Mouse (Mus musculus) myocyte (in vitro differentiated cells): ENCODE results near the gene Fam78a.

ENCODE experiments used
- CEBPB ChIP-seq: IDR thresholded peaks from 2 replicates; pipeline ENCODE4 v1.6.1; 2011; ENCODE audit warnings: mild to moderate bottlenecking, moderate library complexity; ENCODE audit not compliant: poor library complexity, insufficient read depth, severe bottlenecking
- E2F4 ChIP-seq: IDR thresholded peaks from one replicate; pipeline ENCODE4 v1.6.1; 2011; ENCODE audit warnings: mild to moderate bottlenecking, control low read depth, moderate library complexity; ENCODE audit not compliant: insufficient read depth
- MAX ChIP-seq: IDR thresholded peaks from one replicate; pipeline ENCODE4 v1.6.1; 2011; ENCODE audit warnings: low read depth, mild to moderate bottlenecking, control low read depth
- MYOD1 ChIP-seq, 3 experiments: IDR thresholded peaks; one replicate each; pipeline ENCODE4 v1.6.1; 2011; ENCODE audit warnings: control low read depth in 2 of 3, low read depth in 2 of 3, mild to moderate bottlenecking in 2 of 3, moderate library complexity in 1 of 3; ENCODE audit not compliant: insufficient read length in 2 of 3, control insufficient read depth in 1 of 3
- MYOG ChIP-seq, 3 experiments: IDR thresholded peaks; one replicate each; pipeline ENCODE4 v1.6.1; 2011; ENCODE audit warnings: control low read depth in 2 of 3, low read depth in 2 of 3, mild to moderate bottlenecking in 2 of 3; ENCODE audit not compliant: insufficient read length in 2 of 3, control insufficient read depth in 1 of 3, insufficient read depth in 1 of 3
- POLR2A ChIP-seq: IDR thresholded peaks from one replicate; pipeline ENCODE4 v1.6.1; 2011; ENCODE audit warnings: low read depth, mild to moderate bottlenecking, control low read depth, moderate library complexity; ENCODE audit not compliant: insufficient read length
- POLR2AphosphoS2 ChIP-seq: IDR thresholded peaks from one replicate; pipeline ENCODE4 v1.6.1; 2011; ENCODE audit warnings: low read depth, control low read depth; ENCODE audit not compliant: insufficient read length
- REST ChIP-seq: IDR thresholded peaks from one replicate; pipeline ENCODE4 v1.6.1; 2011; ENCODE audit warnings: mild to moderate bottlenecking, control low read depth, moderate library complexity; ENCODE audit not compliant: insufficient read depth, insufficient read length
- SRF ChIP-seq: IDR thresholded peaks from one replicate; pipeline ENCODE4 v1.6.1; 2011; ENCODE audit warnings: low read depth; ENCODE audit not compliant: control insufficient read depth, insufficient read length
- TCF12 ChIP-seq: IDR thresholded peaks from one replicate; pipeline ENCODE4 v1.6.1; 2011; ENCODE audit warnings: mild to moderate bottlenecking, control low read depth; ENCODE audit not compliant: poor library complexity, insufficient read depth, severe bottlenecking
- USF1 ChIP-seq: IDR thresholded peaks from one replicate; pipeline ENCODE4 v1.6.1; 2011; ENCODE audit warnings: low read depth, mild to moderate bottlenecking, control low read depth, moderate library complexity

DNA sequence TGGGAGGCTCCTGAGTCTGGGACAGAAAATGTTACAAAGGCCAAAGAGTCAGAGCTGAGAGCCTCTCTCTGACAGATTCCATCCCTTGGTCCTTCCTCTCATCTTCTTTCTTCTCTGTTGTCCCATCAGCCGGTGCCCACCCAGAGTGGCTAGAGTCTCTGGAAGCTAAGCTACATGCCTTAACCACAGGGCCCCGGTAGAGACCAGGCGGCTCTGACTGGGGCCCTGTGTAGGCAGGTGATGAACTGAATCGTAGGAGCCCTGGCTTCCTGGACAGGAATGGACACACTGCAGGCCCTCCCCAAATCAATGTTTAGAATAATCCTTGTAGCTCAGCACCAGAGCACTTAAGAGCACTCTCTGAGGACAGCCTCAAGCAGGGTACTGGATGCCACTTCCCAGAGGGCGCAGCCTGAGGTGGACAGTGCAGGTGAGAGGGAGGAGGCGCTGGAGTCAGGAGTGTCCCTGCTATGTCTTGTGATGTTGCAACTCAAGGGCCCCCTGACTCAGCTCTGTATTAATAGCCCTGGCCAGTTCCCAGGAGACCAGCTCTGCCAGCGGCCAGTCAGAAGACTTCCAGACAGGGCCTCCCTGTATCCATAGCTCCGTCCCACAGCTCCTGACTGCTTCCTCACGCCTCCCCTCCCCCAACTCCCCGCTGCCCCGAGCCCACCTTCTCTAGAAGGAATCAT is 44.9 kb upstream of the Fam78a start:
- TF ChIP-seq POLR2A: no peak
- TF ChIP-seq TCF12: no peak
- peak in 1 of 3 experiments; percentile 16 for TF ChIP-seq MYOG (IDR thresholded peaks at IDR 0.05; ENCODE audit: control insufficient read depth in 1 of 3, insufficient read depth in 1 of 3, insufficient read length in 2 of 3, low read depth in 2 of 3)
- no peak for TF ChIP-seq USF1
- TF ChIP-seq MAX: no peak
- no peak for TF ChIP-seq POLR2AphosphoS2
- peak; percentile 84 for TF ChIP-seq CEBPB
- no peak for TF ChIP-seq SRF
- no peak for TF ChIP-seq REST
- TF ChIP-seq MYOD1 (IDR thresholded peaks at IDR 0.05; ENCODE audit: control insufficient read depth in 1 of 3, insufficient read length in 2 of 3, low read depth in 2 of 3): no peak
- no peak for TF ChIP-seq E2F4
